Mouse (Mus musculus): Measurements from ENCODE around the gene Cmc2. TPM values are rescaled to one million over a fixed set of nuclear protein-coding genes. Genes with fewer than 3 reads are reported as not detected.

The Cmc2 gene
- total and polyA plus RNA-seq, 3 experiments = 11.1 to 123 (median 39.7) TPM

GRCm38 (mm10) chr8:116947589-116947988 is 26.3 kb upstream of the Cmc2 start:
- H3K4me1 ChIP-seq (ENCODE audit: insufficient read depth, low read depth, low read length) = peaks cover 75% of the 10 kb centered on the region
- ATAC-seq (ENCODE audit: extremely low read depth, insufficient number of reproducible peaks, low FRiP score, poor library complexity, severe bottlenecking) = peak; percentile 43

GRCm38 (mm10) chr8:116946851-116947250 is 25.6 kb upstream of the Cmc2 start:
- TF ChIP-seq CTCF (IDR thresholded peaks at IDR 0.05; ENCODE audit: low read depth, low read length) (no peak), GATA2 (IDR thresholded peaks at IDR 0.05; ENCODE audit: borderline replicate concordance, low read depth, low read length) (no peak), TAL1 (conservative IDR thresholded peaks at IDR 0.05; ENCODE audit: low read depth, low read length) (no peak), GATA1 (IDR thresholded peaks at IDR 0.05; ENCODE audit: borderline replicate concordance, low read length) (no peak), POLR2AphosphoS5 (IDR thresholded peaks at IDR 0.05; ENCODE audit: insufficient replicate concordance, low read depth, low read length) (no peak)
- no peak for ATAC-seq (ENCODE audit: extremely low read depth, insufficient number of reproducible peaks, low FRiP score, poor library complexity, severe bottlenecking)
- H3K27me3 ChIP-seq (ENCODE audit: insufficient read depth, low read length) = no peaks in the 10 kb centered on the region
- H3K4me3 ChIP-seq (ENCODE audit: low read depth, low read length) = no peak overlapping the region; the same call in 1 of the 2 replicates
- peaks cover 57% of the 10 kb centered on the region for H3K36me3 ChIP-seq (replicated peaks)
- peaks cover 71% of the 10 kb centered on the region for H3K4me1 ChIP-seq (ENCODE audit: insufficient read depth, low read depth, low read length)
- no peaks in the 10 kb centered on the region for H3K9me3 ChIP-seq (replicated peaks)
- DNase-seq (ENCODE audit: low spot score) = no peak

More at GRCm38 (mm10) chr8:116947589-116947988, 26.3 kb upstream of the Cmc2 start:
- H3K9me3 ChIP-seq (replicated peaks) = no peaks in the 10 kb centered on the region
- TF ChIP-seq POLR2AphosphoS5 (IDR thresholded peaks at IDR 0.05; ENCODE audit: insufficient replicate concordance, low read depth, low read length) = no peak
- H3K4me3 ChIP-seq (ENCODE audit: low read depth, low read length) = peak overlapping the region; percentile 55; the same call in 1 of the 2 replicates
- DNase-seq (ENCODE audit: low spot score) = peak; percentile 52
- no peaks in the 10 kb centered on the region for H3K27me3 ChIP-seq (ENCODE audit: insufficient read depth, low read length)
- peaks cover 58% of the 10 kb centered on the region for H3K36me3 ChIP-seq (replicated peaks)

- Histone ChIP-seq H3K4me1 (ENCODE audit: insufficient read depth, low read depth, low read length) (peaks cover 67% of the 10 kb centered on the region), H3K9me3 (replicated peaks) (no peaks in the 10 kb centered on the region), H3K27me3 (ENCODE audit: insufficient read depth, low read length) (no peaks in the 10 kb centered on the region), H3K4me3 (ENCODE audit: low read depth, low read length) (peak overlapping the region; percentile 54; the same call in 1 of the 2 replicates), H3K36me3 (replicated peaks) (peaks cover 59% of the 10 kb centered on the region)
- TF ChIP-seq CTCF (IDR thresholded peaks at IDR 0.05; ENCODE audit: low read depth, low read length) = no peak
- no peak for TF ChIP-seq TAL1 (conservative IDR thresholded peaks at IDR 0.05; ENCODE audit: low read depth, low read length)
- TF ChIP-seq GATA2 (IDR thresholded peaks at IDR 0.05; ENCODE audit: borderline replicate concordance, low read depth, low read length) = no peak
- TF ChIP-seq GATA1 (IDR thresholded peaks at IDR 0.05; ENCODE audit: borderline replicate concordance, low read length) = no peak
- ATAC-seq (ENCODE audit: extremely low read depth, insufficient number of reproducible peaks, low FRiP score, poor library complexity, severe bottlenecking) = no peak
- no peak for DNase-seq (ENCODE audit: low spot score)
Observed at GRCm38 (mm10) chr8:116946268-116946838, 25.1 kb upstream of the Cmc2 start.

GRCm38 (mm10) chr8:116945169-116945910 is 24.1 kb upstream of the Cmc2 start:
- no peaks in the 10 kb centered on the region for H3K27me3 ChIP-seq (ENCODE audit: insufficient read depth, low read length)
- TF ChIP-seq TAL1 (conservative IDR thresholded peaks at IDR 0.05; ENCODE audit: low read depth, low read length) (peak; percentile 65), GATA1 (IDR thresholded peaks at IDR 0.05; ENCODE audit: borderline replicate concordance, low read length) (no peak)
- ATAC-seq (ENCODE audit: extremely low read depth, insufficient number of reproducible peaks, low FRiP score, poor library complexity, severe bottlenecking) (peak; percentile 43), DNase-seq (ENCODE audit: low spot score) (no peak)
- peaks cover 65% of the 10 kb centered on the region for H3K36me3 ChIP-seq (replicated peaks)
- H3K4me3 ChIP-seq (ENCODE audit: low read depth, low read length) = peak overlapping the region; percentile 100; the same call in 1 of the 2 replicates
- H3K9me3 ChIP-seq (replicated peaks) = no peaks in the 10 kb centered on the region
- H3K4me1 ChIP-seq (ENCODE audit: insufficient read depth, low read depth, low read length) = peaks cover 58% of the 10 kb centered on the region

- Histone ChIP-seq H3K9me3 (replicated peaks) (no peaks in the 10 kb centered on the region), H3K27me3 (ENCODE audit: insufficient read depth, low read length) (no peaks in the 10 kb centered on the region), H3K4me3 (ENCODE audit: low read depth, low read length) (peak overlapping the region; percentile 100), H3K36me3 (replicated peaks) (peaks cover 66% of the 10 kb centered on the region), H3K4me1 (ENCODE audit: insufficient read depth, low read depth, low read length) (peaks cover 52% of the 10 kb centered on the region)
- no peak for ATAC-seq (ENCODE audit: extremely low read depth, insufficient number of reproducible peaks, low FRiP score, poor library complexity, severe bottlenecking)
- TF ChIP-seq GATA1 (IDR thresholded peaks at IDR 0.05; ENCODE audit: borderline replicate concordance, low read length) (no peak), GATA2 (IDR thresholded peaks at IDR 0.05; ENCODE audit: borderline replicate concordance, low read depth, low read length) (no peak)
- DNase-seq (ENCODE audit: low spot score) = no peak
Observed at GRCm38 (mm10) chr8:116944385-116944696, 23.1 kb upstream of the Cmc2 start.

DNA sequence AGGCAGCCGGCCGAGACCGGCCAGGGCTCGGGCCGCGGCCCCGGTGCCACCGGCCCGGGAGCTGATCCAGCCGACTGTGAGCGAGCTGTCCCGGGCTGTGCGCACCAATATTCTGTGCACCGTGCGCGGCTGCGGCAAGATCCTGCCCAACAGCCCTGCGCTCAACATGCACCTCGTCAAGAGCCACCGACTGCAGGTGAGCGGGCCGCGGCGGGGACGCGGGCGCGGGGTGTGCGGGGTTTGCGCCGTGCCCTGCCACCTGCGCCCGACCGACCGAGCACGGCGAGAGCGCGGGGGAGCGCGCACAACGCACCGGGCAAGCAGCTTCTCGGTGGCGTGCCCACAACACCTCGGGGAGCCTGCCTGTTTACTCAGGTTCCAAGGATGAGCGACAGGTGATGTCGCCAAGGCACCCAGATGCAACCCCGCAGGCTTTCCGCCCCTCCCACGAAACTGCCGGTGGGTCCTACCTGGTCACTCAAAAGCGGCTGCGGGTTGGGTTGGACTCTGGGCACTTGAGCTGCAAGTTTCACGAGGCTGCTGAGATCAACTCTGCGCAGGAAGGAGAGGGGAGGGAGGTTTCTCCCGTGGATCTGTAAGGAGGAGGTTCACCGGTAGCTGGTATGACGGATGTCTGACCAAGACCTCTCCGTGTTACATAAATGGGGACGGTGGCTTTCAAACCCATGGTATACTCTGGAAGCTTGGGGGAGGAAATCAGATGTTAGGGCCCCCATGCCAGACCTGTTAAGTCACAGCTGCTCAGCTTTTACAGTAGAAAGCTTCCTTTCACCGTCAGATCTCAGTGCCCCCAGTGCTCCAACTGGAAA is 22.5 kb upstream of the Cmc2 start:
- ATAC-seq (ENCODE audit: extremely low read depth, insufficient number of reproducible peaks, low FRiP score, poor library complexity, severe bottlenecking) (no peak), DNase-seq (ENCODE audit: low spot score) (peak; percentile 39)
- Histone ChIP-seq H3K27me3 (ENCODE audit: insufficient read depth, low read length) (no peaks in the 10 kb centered on the region), H3K4me3 (ENCODE audit: low read depth, low read length) (peak overlapping the region; percentile 100), H3K4me1 (ENCODE audit: insufficient read depth, low read depth, low read length) (peaks cover 51% of the 10 kb centered on the region), H3K9me3 (replicated peaks) (no peaks in the 10 kb centered on the region), H3K36me3 (replicated peaks) (peaks cover 67% of the 10 kb centered on the region)
- TF ChIP-seq GATA1 (IDR thresholded peaks at IDR 0.05; ENCODE audit: borderline replicate concordance, low read length) (no peak), TAL1 (conservative IDR thresholded peaks at IDR 0.05; ENCODE audit: low read depth, low read length) (no peak), POLR2AphosphoS5 (IDR thresholded peaks at IDR 0.05; ENCODE audit: insufficient replicate concordance, low read depth, low read length) (no peak), CTCF (IDR thresholded peaks at IDR 0.05; ENCODE audit: low read depth, low read length) (no peak), GATA2 (IDR thresholded peaks at IDR 0.05; ENCODE audit: borderline replicate concordance, low read depth, low read length) (no peak)
